Mouse (Mus musculus): ENCODE results near the gene Il34.

Gene Il34

DNA sequence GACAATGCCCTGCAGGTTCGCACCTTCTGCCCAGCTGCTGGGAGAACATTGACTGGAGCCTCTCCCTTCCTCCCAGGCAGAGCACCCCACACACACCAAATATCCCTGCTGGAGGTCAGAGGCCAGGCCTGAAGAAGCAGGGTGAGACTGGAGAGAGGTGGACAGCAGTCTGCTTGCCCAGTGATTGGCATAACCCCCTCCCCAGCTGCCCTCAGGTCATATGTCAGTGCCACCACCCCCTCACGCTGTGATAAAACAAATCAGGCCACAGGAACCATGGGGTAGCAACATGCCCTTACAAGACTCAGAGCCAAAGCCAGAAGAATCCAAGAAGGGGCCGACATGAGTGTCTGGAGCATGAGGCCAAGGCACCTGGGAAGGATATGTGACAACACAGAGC, 101.6 kb downstream of the Il34 start:
- no peak for DNase-seq

DNA sequence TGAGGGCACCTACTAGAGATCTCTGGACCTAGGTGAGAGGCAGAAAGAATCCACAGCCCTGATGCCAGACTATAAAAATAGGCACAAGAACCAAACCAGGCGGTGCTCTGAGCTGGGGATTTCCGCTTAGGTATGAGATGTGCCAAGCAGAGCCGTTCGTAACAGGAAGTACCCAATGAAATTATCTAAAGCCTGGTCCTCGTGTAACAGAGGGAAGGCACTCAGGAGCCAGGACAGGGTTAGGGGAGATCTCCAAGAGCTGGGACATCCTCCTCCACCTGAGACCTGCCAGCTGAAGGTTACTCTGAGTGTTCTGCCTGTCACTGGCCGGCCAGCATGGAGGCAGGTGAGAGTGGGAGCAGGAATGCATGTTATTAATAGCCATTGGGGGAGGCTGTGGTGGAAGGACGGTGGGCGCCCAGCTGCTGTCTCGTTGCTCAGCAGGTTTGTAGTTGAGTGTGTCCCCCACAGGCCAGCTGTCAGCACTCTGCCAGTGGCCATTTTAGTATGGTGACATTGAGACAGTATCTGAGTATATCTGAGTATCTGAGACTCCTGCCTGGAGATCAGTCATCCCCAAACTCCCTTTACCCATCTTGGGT, 102.2 kb downstream of the Il34 start:
- no peak for DNase-seq

DNA sequence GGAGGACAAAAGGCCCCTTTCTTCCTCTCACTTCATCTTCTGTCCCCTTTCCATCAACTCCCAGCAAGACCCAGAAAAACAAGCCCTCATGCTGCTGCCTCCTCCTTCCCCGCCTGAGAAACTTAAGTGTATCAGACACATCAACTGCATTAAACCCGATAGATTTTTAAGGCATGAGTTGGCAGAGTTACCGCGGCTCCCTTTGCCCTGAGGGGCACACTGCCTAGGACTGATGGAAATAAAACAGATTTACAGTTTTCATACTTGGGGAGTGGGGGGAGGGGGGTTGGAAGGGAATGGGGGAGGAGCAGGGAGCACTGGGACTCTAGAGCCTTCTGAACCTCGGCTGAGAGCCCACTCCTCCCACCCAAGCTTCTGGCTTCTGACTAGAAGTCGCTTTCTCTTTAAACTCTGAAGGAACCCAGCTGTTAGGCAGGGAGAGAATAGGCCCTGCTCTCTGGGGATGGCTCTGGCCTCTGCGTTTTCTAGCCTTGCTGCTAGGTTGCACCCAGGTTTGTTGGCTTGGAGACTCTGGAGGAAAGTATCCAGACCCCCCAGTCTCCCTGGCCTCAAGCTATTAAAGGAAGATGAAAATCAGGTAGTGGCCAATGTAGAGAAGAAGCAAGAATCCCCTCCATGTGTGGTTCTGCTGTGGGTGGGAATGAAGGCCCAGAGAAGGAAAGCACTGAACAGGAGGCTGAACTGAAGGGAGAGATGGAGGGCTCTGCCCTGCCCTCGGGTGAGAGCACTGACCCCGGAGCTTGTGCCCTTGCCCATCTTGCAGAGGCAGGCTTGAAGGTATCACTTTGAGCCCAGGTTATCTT, 102.9 kb downstream of the Il34 start:
- DNase-seq: no peak

DNA sequence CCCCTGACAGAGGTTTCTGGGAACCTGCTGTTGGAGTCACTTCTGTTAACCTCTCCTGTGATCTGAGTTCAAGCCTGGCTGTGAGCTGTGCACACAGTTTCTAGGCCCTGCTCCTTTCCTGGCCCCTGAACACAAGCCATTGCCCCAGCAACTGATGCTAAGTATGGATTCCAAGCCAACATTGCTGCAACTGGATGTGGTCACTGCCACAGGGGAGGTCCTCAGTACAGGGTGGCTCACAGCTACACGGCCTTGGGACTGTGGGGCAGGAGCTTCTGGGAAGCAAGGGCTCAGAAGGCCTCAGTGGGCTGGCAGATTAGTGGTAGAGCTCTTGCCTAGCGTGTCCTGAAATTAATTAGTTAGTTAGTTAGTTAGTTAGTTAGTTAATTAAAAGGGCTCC, 105.2 kb downstream of the Il34 start:
- DNase-seq: no peak

DNA sequence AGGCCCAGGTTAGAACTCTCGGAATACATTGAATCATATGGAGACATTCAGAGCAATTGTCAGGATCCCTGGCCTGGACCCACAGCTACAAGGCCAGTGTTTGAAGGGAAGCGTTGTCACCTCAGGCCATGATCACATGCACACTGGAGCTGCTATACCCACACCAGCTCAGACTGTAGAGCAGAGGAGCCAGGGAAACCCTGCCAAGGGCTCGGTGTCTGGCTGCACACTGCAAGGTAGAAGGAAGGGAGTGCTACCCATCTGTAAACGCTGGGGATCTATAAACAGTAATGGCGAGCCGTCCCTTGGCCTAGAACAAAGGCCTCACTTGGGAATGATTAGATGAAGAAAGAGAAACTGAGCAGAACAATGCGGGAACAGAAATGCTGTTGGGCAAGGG, 106.2 kb downstream of the Il34 start:
- no peak for DNase-seq

DNA sequence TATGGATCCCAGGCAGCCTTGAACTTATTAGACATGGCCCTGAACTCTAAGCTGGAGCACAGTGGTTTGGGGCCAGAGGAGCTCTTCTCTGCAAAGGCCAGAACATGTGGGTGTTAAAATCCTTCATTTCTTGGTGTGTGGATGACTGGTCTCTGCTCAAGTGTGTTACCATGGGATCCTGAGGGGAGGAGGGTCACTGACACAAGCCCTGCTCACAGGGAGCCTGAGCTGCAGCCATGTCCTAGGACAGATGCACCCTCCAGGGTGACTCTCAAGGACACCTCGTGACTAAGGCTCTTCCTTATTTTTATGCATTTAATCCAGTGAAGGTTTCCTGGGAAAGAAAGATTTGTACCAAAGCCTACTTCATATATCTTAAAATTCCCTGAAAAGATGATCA, 107.6 kb downstream of the Il34 start:
- no peak for DNase-seq

DNA sequence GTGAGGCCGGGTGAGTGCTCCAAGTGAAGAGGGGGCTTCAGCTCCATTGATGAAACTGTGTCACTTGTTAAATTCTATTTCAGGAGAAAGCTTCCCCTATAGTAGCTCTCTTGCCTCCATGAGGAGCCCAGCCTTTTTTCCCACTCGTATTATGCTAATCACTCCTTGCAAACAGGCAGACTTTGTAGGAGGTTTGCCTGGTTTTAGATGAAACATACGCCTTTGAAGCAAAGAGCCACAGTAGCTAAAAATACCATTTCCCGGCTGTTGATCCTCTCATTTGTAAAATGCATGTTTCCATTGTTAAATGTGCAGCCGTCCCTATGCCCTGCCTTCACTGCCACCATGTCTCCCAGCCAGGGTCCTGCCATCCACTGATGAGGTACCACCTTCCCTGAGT, 108.2 kb downstream of the Il34 start:
- DNase-seq: no peak

DNA sequence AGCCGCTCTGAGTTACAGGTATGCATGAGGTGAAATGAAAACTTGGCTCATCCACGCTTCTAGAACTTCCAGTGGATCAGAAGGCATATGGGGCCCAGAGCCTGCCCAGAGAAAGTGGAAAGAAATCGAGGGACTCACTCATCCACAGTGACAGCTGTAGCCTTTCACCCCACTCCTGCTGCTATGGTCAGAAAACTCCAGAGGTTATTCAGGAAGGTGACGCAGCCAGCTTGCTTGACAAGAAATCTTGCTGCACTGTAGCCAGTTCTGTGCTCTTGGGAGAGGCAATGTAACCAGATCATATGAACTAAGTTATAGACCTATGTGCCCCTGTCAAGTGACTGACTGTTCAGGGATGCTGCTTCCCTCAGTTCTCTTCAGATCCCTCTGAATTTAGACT, 109.7 kb downstream of the Il34 start:
- no peak for DNase-seq

DNA sequence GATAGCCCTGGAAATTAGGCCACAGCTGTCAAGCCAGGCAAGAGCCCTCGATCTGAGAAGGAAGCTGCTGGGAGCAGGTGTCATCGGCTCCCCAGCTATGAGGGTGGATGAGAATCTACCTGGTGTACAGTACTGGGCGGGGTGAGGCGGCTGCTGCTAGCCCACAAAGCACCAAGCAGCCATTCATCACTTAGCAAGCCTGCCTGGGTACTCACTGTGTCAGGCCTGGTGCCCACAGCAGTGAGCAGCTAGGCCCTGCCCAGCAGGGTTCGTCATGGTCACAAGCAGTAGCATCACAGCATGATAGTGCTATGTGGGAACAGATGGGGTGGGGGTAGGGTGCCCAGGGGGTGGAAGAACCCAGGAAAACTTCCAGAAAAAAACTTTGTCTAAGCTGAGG, 110.3 kb downstream of the Il34 start:
- no peak for DNase-seq

DNA sequence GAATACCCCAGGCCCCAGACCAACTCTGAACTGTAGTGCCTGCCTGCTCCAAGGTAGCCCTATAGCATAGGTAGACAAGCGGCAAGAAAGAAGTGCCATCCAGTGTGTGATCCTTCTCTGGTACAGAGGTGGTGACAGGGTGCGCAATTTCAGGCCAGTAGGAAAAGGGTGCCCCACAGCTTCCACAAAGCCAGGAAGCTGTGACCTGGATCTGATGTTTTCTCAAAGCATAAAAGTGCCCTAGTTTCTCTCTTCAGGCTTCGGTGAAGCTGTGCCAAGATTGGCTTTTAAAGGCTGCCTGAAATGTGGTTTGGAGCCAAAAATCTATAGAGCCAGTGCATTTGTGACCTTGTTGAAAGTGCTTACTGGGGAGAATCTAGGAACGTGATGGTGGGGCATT, 110.9 kb downstream of the Il34 start:
- DNase-seq: no peak

DNA sequence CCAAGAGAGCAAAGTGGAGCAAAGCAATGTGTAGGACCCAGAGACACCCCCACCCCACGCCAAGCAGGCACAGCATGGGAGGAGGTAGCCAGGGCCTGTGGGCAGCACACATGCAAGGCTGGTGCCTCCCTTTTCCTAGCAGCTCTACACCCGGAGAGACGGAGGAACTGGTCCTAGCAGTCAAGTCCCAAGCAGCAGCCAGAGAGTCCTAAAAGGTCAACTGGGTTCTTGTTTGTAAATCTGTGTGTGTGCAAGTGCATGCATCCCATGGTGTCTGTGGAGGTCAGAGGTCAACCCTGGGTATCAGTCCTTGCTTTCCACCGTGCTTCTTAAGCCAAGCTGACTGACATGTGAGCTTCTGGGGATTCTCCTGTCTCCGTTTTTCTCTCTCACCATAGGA, 111.5 kb downstream of the Il34 start:
- no peak for DNase-seq

Measured in thymus, postnatal 14 days (tissue).